Mouse (Mus musculus): ENCODE measurements around the gene Ctsw.
"Not testable (repeated sequence)": the region's sequence is repeated elsewhere in the genome, so short reads cannot be mapped to it uniquely, and the experiment has no call there.

The Ctsw gene

GRCm38 (mm10) chr19:5468374-5468773, at the start of gene Ctsw:
Ctsw (minus strand) TSS chr19:5468507.
- in situ Hi-C loops (cut with MboI; ENCODE audit: low sequenced_read_pairs): no loop called here

GRCm38 (mm10) chr19:5516906-5517505, 48.7 kb upstream of the Ctsw start:
- in situ Hi-C loops (cut with MboI; ENCODE audit: low sequenced_read_pairs): no loop called here

GRCm38 (mm10) chr19:5515840-5516777, 47.8 kb upstream of the Ctsw start:
- in situ Hi-C loops (cut with MboI; ENCODE audit: low sequenced_read_pairs): no loop called here

- in situ Hi-C loops (cut with MboI; ENCODE audit: low sequenced_read_pairs): no loop called here
Measured at GRCm38 (mm10) chr19:5513005-5513349, 44.7 kb upstream of the Ctsw start.

- in situ Hi-C loops (cut with MboI; ENCODE audit: low sequenced_read_pairs): no loop called here
Measured at GRCm38 (mm10) chr19:5512091-5513004, 44.0 kb upstream of the Ctsw start.

- in situ Hi-C loops (cut with MboI; ENCODE audit: low sequenced_read_pairs): no loop called here
Measured at GRCm38 (mm10) chr19:5511074-5511632, 42.8 kb upstream of the Ctsw start.

GRCm38 (mm10) chr19:5510031-5511026, 42.0 kb upstream of the Ctsw start, which contains the start of gene Snx32:
Snx32 (minus strand) TSS chr19:5510538.
- in situ Hi-C loops (cut with MboI; ENCODE audit: low sequenced_read_pairs): no loop called here

- in situ Hi-C loops (cut with MboI; ENCODE audit: low sequenced_read_pairs): no loop called here
Measured at GRCm38 (mm10) chr19:5503687-5504086, 35.4 kb upstream of the Ctsw start, which contains the start of gene 1700020D05Rik. 1700020D05Rik (minus strand) TSS chr19:5503787.

- in situ Hi-C loops (cut with MboI; ENCODE audit: low sequenced_read_pairs): no loop called here
Measured at GRCm38 (mm10) chr19:5500330-5500875, 32.1 kb upstream of the Ctsw start.

- in situ Hi-C loops (cut with MboI; ENCODE audit: low sequenced_read_pairs): no loop called here
Measured at GRCm38 (mm10) chr19:5496052-5496370, 27.7 kb upstream of the Ctsw start.

- in situ Hi-C loops (cut with MboI; ENCODE audit: low sequenced_read_pairs): no loop called here
Measured at GRCm38 (mm10) chr19:5495353-5496051, 27.2 kb upstream of the Ctsw start.

GRCm38 (mm10) chr19:5494314-5494713, 26.0 kb upstream of the Ctsw start:
- in situ Hi-C loops (cut with MboI; ENCODE audit: low sequenced_read_pairs): no loop called here

GRCm38 (mm10) chr19:5493301-5493721, 25.0 kb upstream of the Ctsw start:
- in situ Hi-C loops (cut with MboI; ENCODE audit: low sequenced_read_pairs): not testable (repeated sequence)

GRCm38 (mm10) chr19:5492641-5493040, 24.3 kb upstream of the Ctsw start:
- in situ Hi-C loops (cut with MboI; ENCODE audit: low sequenced_read_pairs): no loop called here

GRCm38 (mm10) chr19:5490898-5491708, 22.8 kb upstream of the Ctsw start:
- in situ Hi-C loops (cut with MboI; ENCODE audit: low sequenced_read_pairs): no loop called here

GRCm38 (mm10) chr19:5490313-5490897, 22.1 kb upstream of the Ctsw start, which contains the start of gene Cfl1:
Cfl1 (plus strand) TSS chr19:5490455.
- in situ Hi-C loops (cut with MboI; ENCODE audit: low sequenced_read_pairs): no loop called here

GRCm38 (mm10) chr19:5489721-5490120, 21.4 kb upstream of the Ctsw start:
- in situ Hi-C loops (cut with MboI; ENCODE audit: low sequenced_read_pairs): not testable (repeated sequence)
